Mouse (Mus musculus) intestine, postnatal 0 days (tissue): Measurements from ENCODE around the gene Msi2. TPM values are rescaled to one million over a fixed set of nuclear protein-coding genes. Genes with fewer than 3 reads are reported as not detected.

ENCODE experiments used
- ATAC-seq: fragments of 200-750 bp; cut with Nextera tagmentation; 2 replicates; pipeline ENCODE4 v1.8.0; 2017; ENCODE audit warnings: mild to moderate bottlenecking, moderate TSS enrichment, moderate library complexity
- H3K27ac ChIP-seq: fragments of 300-500 bp; sonication (generic); 2 replicates; pipeline ENCODE4 v1.5.1; 2014; ENCODE audit warnings: mild to moderate bottlenecking, low read depth, low read length, moderate library complexity
- H3K27me3 ChIP-seq: fragments of 300-500 bp; sonication (generic); replicated peaks from 2 replicates; pipeline ENCODE4 v1.6.1; 2014; ENCODE audit warnings: low read length, mixed read lengths; ENCODE audit not compliant: control insufficient read depth, insufficient read depth
- H3K36me3 ChIP-seq: fragments of 300-500 bp; sonication (generic); 2 replicates; pipeline ENCODE4 v1.6.1; 2014; ENCODE audit warnings: mild to moderate bottlenecking, moderate library complexity; ENCODE audit not compliant: control insufficient read depth, insufficient read depth
- H3K4me1 ChIP-seq: fragments of 300-500 bp; sonication (generic); replicated peaks from 2 replicates; pipeline ENCODE4 v1.6.1; 2014; ENCODE audit warnings: antibody characterized with exemption, low read length, mixed read lengths; ENCODE audit not compliant: control insufficient read depth, insufficient read depth
- H3K4me2 ChIP-seq: fragments of 300-500 bp; sonication (generic); replicated peaks from 2 replicates; pipeline ENCODE4 v1.6.1; 2014; ENCODE audit warnings: low read depth, mild to moderate bottlenecking, moderate library complexity
- H3K4me3 ChIP-seq: fragments of 300-500 bp; sonication (generic); 2 replicates; pipeline ENCODE4 v1.5.1; 2014; ENCODE audit warnings: low read depth, low read length
- H3K9ac ChIP-seq: fragments of 300-500 bp; sonication (generic); 2 replicates; pipeline ENCODE4 v1.6.1; 2014; ENCODE audit warnings: mild to moderate bottlenecking, low read depth, low read length
- H3K9me3 ChIP-seq: fragments of 300-500 bp; sonication (generic); 2 replicates; pipeline ENCODE4 v1.6.1; 2016; ENCODE audit warnings: mixed run types; ENCODE audit not compliant: control insufficient read depth
- CTCF ChIP-seq: sonication (generic); IDR thresholded peaks from 2 replicates; pipeline ENCODE4 v1.5.1; 2016; ENCODE audit warnings: low read depth, mild to moderate bottlenecking, control low read depth, antibody characterized with exemption, moderate library complexity
- WGBS: fragments of 180-500 bp; shearing (Covaris S2); extraction: QIAGEN DNeasy Blood & Tissue Kit; methylation state at CpG from one replicate; pipeline ENCODE4 v1.1.7; 2014; 5-methylcytosine and 5-hydroxymethylcytosine counted together
- polyA plus RNA-seq: library from polyadenylated mRNA; unstranded; fragments of >200 nt; fragmentation: Nextera tagmentation; extraction: Ambion mirVana; gene quantifications from 2 replicates; pipeline ENCODE4 v1.2.1, GENCODE M21; 2015

Gene Msi2
- polyA plus RNA-seq, 1 experiment from 2014 or later = 7.5 TPM

DNA sequence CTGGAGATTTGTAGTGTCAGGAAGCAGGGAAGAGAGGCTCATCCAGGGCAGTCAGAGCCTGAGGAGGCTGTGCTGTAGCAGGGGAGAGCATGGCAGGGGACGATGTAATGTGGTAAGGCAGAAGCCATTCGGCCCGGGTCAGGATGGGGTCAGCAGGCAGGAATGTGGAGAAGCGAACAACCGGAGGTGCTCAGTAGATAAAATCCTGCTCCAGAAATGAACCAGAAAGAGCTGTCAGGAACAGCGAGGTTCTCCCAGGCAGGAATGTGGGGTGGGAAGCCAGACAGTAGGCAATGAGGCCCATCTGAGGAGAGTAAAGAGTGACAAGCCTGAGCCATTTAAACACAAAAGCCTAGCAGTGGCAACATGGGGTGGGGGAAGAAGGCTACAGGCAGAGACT, 157.1 kb downstream of the Msi2 start:
- ATAC-seq = no peak
- Histone ChIP-seq H3K27me3 (no peaks in the 10 kb centered on the region), H3K9me3 (no peaks in the 10 kb centered on the region), H3K36me3 (no peaks in the 10 kb centered on the region; the same call in 1 of the 2 replicates), H3K27ac (peak overlapping the region; percentile 30), H3K9ac (no peak overlapping the region), H3K4me2 (0 out of 2 replicates have a peak overlapping the region, but pooled peaks have one; percentile 3), H3K4me1 (peaks cover 26% of the 10 kb centered on the region), H3K4me3 (no peak overlapping the region)
- WGBS = 22% methylated on average over 6 of the region's 6 CpGs
- TF ChIP-seq CTCF = no peak

- TF ChIP-seq CTCF = no peak
- 81% methylated on average over 9 of the region's 9 CpGs for WGBS
- Histone ChIP-seq H3K4me2 (no peak overlapping the region), H3K27me3 (no peaks in the 10 kb centered on the region), H3K9me3 (no peaks in the 10 kb centered on the region), H3K4me3 (no peak overlapping the region), H3K36me3 (no peaks in the 10 kb centered on the region; the same call in 1 of the 2 replicates), H3K27ac (0 out of 2 replicates have a peak overlapping the region, but pooled peaks have one; percentile 30), H3K4me1 (peaks cover 30% of the 10 kb centered on the region), H3K9ac (no peak overlapping the region)
- no peak for ATAC-seq
Observed at GRCm38 (mm10) chr11:88560634-88561033, 157.7 kb downstream of the Msi2 start.

GRCm38 (mm10) chr11:88559365-88559970, 158.8 kb downstream of the Msi2 start:
- Histone ChIP-seq H3K27me3 (no peaks in the 10 kb centered on the region), H3K4me2 (no peak overlapping the region), H3K9ac (no peak overlapping the region), H3K9me3 (no peaks in the 10 kb centered on the region), H3K36me3 (no peaks in the 10 kb centered on the region), H3K4me1 (peaks cover 42% of the 10 kb centered on the region), H3K27ac (no peak overlapping the region), H3K4me3 (no peak overlapping the region)
- no peak for ATAC-seq
- 52% methylated on average over 10 of the region's 10 CpGs for WGBS
- TF ChIP-seq CTCF = 0 out of 2 replicates have a peak, but pooled peaks have one; percentile 33

DNA sequence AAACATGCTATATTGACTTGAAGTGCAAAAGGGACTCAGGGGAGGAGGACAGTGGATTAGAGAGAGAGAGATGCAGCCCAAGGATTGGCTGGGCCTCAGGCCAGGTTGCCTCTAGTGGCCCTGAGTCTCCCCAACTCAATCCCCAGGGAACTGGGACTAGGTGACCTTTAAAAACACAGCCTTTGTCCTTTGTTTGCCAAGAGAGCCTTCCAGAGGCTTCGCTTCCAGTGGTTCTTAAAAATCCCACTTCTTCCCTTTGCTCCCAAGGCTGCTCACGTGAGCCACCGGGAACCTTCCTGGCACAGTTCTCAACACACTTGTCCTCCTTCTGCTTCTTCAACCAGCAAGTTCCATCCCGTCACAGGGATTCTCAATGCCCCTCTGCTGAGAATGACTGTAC, 159.6 kb downstream of the Msi2 start:
- Histone ChIP-seq H3K4me1 (peaks cover 44% of the 10 kb centered on the region), H3K9ac (no peak overlapping the region), H3K27me3 (no peaks in the 10 kb centered on the region), H3K36me3 (no peaks in the 10 kb centered on the region), H3K4me2 (no peak overlapping the region), H3K27ac (no peak overlapping the region), H3K9me3 (no peaks in the 10 kb centered on the region), H3K4me3 (no peak overlapping the region)
- no peak for TF ChIP-seq CTCF
- 89% methylated on average over 4 of the region's 4 CpGs for WGBS
- no peak for ATAC-seq

DNA sequence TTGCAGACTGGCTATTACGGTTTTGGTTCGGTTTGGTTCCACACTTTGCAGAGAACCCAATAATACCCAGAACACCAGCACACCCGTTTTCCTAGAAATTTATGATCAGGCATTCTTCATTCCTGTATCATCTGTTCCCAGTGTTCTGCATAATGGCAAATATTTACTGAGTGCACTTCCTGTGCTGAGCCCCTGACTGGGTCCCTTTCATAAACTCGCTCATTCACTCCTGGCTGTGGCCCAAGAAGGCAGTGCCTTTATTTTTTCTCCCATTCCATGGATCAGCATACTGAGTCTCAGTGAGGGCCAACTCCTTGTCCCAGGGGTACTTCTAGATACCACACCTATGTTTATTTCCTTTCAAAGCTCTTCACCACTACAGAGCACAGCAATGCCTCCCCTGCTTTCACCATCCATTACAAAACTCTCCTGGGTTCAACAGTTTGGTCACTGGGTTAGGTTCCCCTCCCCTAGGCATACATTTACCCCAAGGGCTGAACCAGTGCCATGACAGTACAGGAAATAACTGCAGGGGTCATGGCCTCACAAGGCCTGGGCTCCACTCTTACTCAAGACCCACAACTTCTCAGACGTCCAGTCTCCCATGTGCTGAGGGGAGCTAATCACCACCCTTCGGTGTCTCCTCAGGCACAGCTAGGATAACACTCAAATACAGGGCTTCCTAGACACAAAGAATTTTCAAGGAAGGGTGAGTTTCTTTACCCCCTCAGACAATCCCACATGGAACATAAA, 160.3 kb downstream of the Msi2 start:
- Histone ChIP-seq H3K4me1 (peaks cover 44% of the 10 kb centered on the region), H3K9ac (no peak overlapping the region), H3K27ac (peak overlapping the region; percentile 70), H3K36me3 (no peaks in the 10 kb centered on the region), H3K4me3 (no peak overlapping the region), H3K9me3 (no peaks in the 10 kb centered on the region), H3K4me2 (no peak overlapping the region), H3K27me3 (no peaks in the 10 kb centered on the region)
- WGBS = 41% methylated on average over 6 of the region's 6 CpGs
- no peak for ATAC-seq
- TF ChIP-seq CTCF = no peak

- H3K27ac ChIP-seq = peak overlapping the region; percentile 70
- H3K4me3 ChIP-seq = no peak overlapping the region
- no peak overlapping the region for H3K4me2 ChIP-seq
- no peak overlapping the region for H3K9ac ChIP-seq
- H3K27me3 ChIP-seq = no peaks in the 10 kb centered on the region
- ATAC-seq = no peak
- H3K9me3 ChIP-seq = no peaks in the 10 kb centered on the region
- WGBS = 45% methylated on average over 4 of the region's 4 CpGs
- TF ChIP-seq CTCF = no peak
- peaks cover 46% of the 10 kb centered on the region for H3K4me1 ChIP-seq
- no peaks in the 10 kb centered on the region for H3K36me3 ChIP-seq
Observed at GRCm38 (mm10) chr11:88557116-88557768, 161.1 kb downstream of the Msi2 start.
